Mouse (Mus musculus) heart, embryonic 13.5 days (tissue): Measurements from ENCODE around the gene 1700017B05Rik. TPM values are rescaled to one million over a fixed set of nuclear protein-coding genes. Genes with fewer than 3 reads are reported as not detected.

ENCODE experiments used
- ATAC-seq: fragments of 200-750 bp; cut with Nextera tagmentation; 2 replicates; pipeline ENCODE4 v1.8.0; 2017; ENCODE audit warnings: moderate TSS enrichment; ENCODE audit not compliant: insufficient number of reproducible peaks, low FRiP score, low TSS enrichment; ENCODE audit errors: extremely low read depth
- H3K27ac ChIP-seq: fragments of 300-500 bp; sonication (generic); replicated peaks from 2 replicates; pipeline ENCODE4 v1.5.1; 2015; ENCODE audit warnings: moderate library complexity, mild to moderate bottlenecking, inconsistent platforms
- H3K27me3 ChIP-seq: fragments of 300-500 bp; sonication (generic); replicated peaks from 2 replicates; pipeline ENCODE4 v1.6.1; 2015; ENCODE audit warnings: mild to moderate bottlenecking, inconsistent platforms
- H3K36me3 ChIP-seq: fragments of 300-500 bp; sonication (generic); 2 replicates; pipeline ENCODE4 v1.6.1; 2015; ENCODE audit warnings: mild to moderate bottlenecking, inconsistent platforms
- H3K4me1 ChIP-seq: fragments of 300-500 bp; sonication (generic); 2 replicates; pipeline ENCODE4 v1.6.1; 2015; ENCODE audit warnings: inconsistent platforms
- H3K4me2 ChIP-seq: fragments of 300-500 bp; sonication (generic); 2 replicates; pipeline ENCODE4 v1.6.1; 2015; ENCODE audit warnings: inconsistent platforms, mild to moderate bottlenecking, moderate library complexity
- H3K4me3 ChIP-seq: fragments of 300-500 bp; sonication (generic); 2 replicates; pipeline ENCODE4 v1.5.1; 2015; ENCODE audit warnings: moderate library complexity, mild to moderate bottlenecking, inconsistent platforms
- H3K9ac ChIP-seq: fragments of 300-500 bp; sonication (generic); 2 replicates; pipeline ENCODE4 v1.6.1; 2015; ENCODE audit warnings: inconsistent platforms, mild to moderate bottlenecking, moderate library complexity
- H3K9me3 ChIP-seq: fragments of 300-500 bp; sonication (generic); 2 replicates; pipeline ENCODE4 v1.6.1; 2016; ENCODE audit warnings: inconsistent platforms
- WGBS: fragments of 180-500 bp; shearing (Covaris S2); methylation state at CpG from one replicate; pipeline ENCODE4 v1.1.7; 2015; ENCODE audit warnings: mixed read lengths; 5-methylcytosine and 5-hydroxymethylcytosine counted together
- polyA plus RNA-seq: library from polyadenylated mRNA; unstranded; fragments of >200 nt; fragmentation: Nextera tagmentation; extraction: Ambion mirVana; gene quantifications from 2 replicates; pipeline ENCODE4 v1.2.1, GENCODE M21; 2015

Gene 1700017B05Rik
- polyA plus RNA-seq, 1 experiment from 2014 or later: 16.9 TPM

DNA sequence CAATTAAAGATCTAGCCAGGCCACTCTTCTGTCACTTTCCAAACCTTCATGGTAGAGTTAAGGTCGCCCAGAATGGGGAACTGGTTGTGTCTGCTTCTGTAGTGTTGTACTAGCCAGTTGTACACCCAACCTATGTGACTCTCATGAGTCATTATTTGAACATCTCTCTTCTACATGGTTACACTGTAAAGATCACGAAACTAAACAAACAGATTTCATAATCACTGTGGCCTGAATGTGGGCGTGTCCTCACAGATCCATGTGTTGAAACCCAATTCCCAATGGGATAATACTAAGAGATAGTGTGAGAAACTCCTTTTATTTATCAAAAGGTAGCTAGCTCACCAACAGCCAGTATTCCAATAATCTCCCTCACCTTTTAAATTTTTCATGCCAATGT lies 33.3 kb upstream of the 1700017B05Rik start:
- H3K4me2 ChIP-seq: no peak overlapping the region
- H3K4me1 ChIP-seq: no peaks in the 10 kb centered on the region
- H3K9me3 ChIP-seq: peaks cover 4% of the 10 kb centered on the region; the same call in 1 of the 2 replicates
- no peak for ATAC-seq
- no peak overlapping the region for H3K27ac ChIP-seq
- H3K9ac ChIP-seq: no peak overlapping the region
- no peak overlapping the region for H3K4me3 ChIP-seq
- no peaks in the 10 kb centered on the region for H3K27me3 ChIP-seq
- 62% methylated on average over 3 of the region's 3 CpGs for WGBS
- no peaks in the 10 kb centered on the region for H3K36me3 ChIP-seq

GRCm38 (mm10) chr9:57294905-57295304 lies 32.5 kb upstream of the 1700017B05Rik start:
- WGBS: 65% methylated on average over 3 of the region's 3 CpGs
- Histone ChIP-seq H3K9me3 (peaks cover 4% of the 10 kb centered on the region; the same call in 1 of the 2 replicates), H3K4me1 (no peaks in the 10 kb centered on the region), H3K4me3 (no peak overlapping the region), H3K36me3 (no peaks in the 10 kb centered on the region), H3K27me3 (no peaks in the 10 kb centered on the region), H3K27ac (no peak overlapping the region), H3K4me2 (no peak overlapping the region), H3K9ac (no peak overlapping the region)
- no peak for ATAC-seq

DNA sequence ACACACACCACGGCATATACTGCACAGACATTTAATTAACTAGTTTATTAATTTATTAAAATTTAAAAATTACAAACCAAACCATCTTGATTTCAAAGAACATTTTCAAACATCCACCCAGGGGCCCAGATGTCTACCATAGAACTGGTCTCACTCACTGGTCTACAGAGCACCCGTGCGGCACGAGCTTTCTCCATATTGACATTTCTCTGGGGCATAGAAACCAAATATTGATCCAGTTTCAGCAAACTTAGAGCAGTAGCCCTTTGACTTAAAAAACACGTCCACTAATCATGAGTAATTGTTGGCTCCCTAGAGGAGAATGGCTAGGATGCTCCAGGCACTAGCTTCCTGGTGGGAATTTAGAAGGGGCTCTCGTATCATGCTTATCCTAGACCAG lies 24.8 kb upstream of the 1700017B05Rik start:
- ATAC-seq: no peak
- H3K27me3 ChIP-seq: no peaks in the 10 kb centered on the region
- H3K9ac ChIP-seq: no peak overlapping the region
- H3K4me1 ChIP-seq: no peaks in the 10 kb centered on the region
- WGBS: 85% methylated on average over 6 of the region's 6 CpGs
- no peaks in the 10 kb centered on the region for H3K9me3 ChIP-seq
- H3K4me3 ChIP-seq: no peak overlapping the region
- H3K4me2 ChIP-seq: no peak overlapping the region
- no peak overlapping the region for H3K27ac ChIP-seq
- H3K36me3 ChIP-seq: no peaks in the 10 kb centered on the region

- Histone ChIP-seq H3K4me2 (no peak overlapping the region), H3K9ac (no peak overlapping the region), H3K36me3 (no peaks in the 10 kb centered on the region), H3K9me3 (no peaks in the 10 kb centered on the region), H3K27ac (no peak overlapping the region), H3K27me3 (no peaks in the 10 kb centered on the region; the same call in 1 of the 2 replicates), H3K4me3 (no peak overlapping the region), H3K4me1 (peaks cover 24% of the 10 kb centered on the region)
- WGBS: 76% methylated on average over 4 of the region's 4 CpGs
- ATAC-seq: no peak
These were observed 20.9 kb upstream of the 1700017B05Rik start for GRCm38 (mm10) chr9:57283311-57283710.

DNA sequence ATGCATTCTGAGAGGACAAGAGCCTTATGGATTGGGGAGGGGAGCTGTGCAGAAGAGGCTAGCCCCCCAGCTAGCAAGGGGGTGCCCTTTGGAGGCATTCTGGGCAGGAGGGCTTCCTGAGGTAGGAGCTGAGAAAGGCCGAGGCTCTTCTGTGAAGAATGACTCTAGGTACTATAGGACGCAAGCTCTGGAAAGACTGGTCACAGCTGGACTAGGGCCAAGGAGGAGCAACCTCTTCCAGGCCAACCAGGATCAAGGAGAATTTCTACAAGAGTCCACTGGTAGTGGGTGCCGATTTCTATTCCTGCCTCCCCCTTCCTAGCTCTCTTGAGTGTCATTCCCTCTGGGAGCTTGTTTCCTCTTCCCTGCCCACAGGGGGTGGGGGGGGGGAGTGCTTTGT lies 20.3 kb upstream of the 1700017B05Rik start:
- no peak overlapping the region for H3K4me3 ChIP-seq
- no peaks in the 10 kb centered on the region for H3K36me3 ChIP-seq
- H3K4me1 ChIP-seq: peaks cover 30% of the 10 kb centered on the region
- WGBS: 52% methylated on average over 3 of the region's 3 CpGs
- no peak overlapping the region for H3K4me2 ChIP-seq
- no peak for ATAC-seq
- H3K9ac ChIP-seq: no peak overlapping the region
- H3K27me3 ChIP-seq: no peaks in the 10 kb centered on the region; the same call in 1 of the 2 replicates
- no peaks in the 10 kb centered on the region for H3K9me3 ChIP-seq
- no peak overlapping the region for H3K27ac ChIP-seq

GRCm38 (mm10) chr9:57281549-57281948 lies 19.1 kb upstream of the 1700017B05Rik start:
- H3K27me3 ChIP-seq: no peaks in the 10 kb centered on the region; the same call in 1 of the 2 replicates
- H3K4me2 ChIP-seq: peak overlapping the region; percentile 65
- H3K9ac ChIP-seq: peak overlapping the region; percentile 53; the same call in 1 of the 2 replicates
- peaks cover 34% of the 10 kb centered on the region for H3K4me1 ChIP-seq
- WGBS: 15% methylated on average over 20 of the region's 20 CpGs
- ATAC-seq: no peak
- H3K9me3 ChIP-seq: no peaks in the 10 kb centered on the region
- H3K36me3 ChIP-seq: no peaks in the 10 kb centered on the region
- no peak overlapping the region for H3K27ac ChIP-seq
- peak overlapping the region; percentile 33 for H3K4me3 ChIP-seq

- Histone ChIP-seq H3K9ac (no peak overlapping the region), H3K4me2 (no peak overlapping the region), H3K4me1 (peaks cover 34% of the 10 kb centered on the region), H3K27ac (no peak overlapping the region; the same call in 1 of the 2 replicates), H3K9me3 (no peaks in the 10 kb centered on the region), H3K36me3 (no peaks in the 10 kb centered on the region), H3K4me3 (no peak overlapping the region), H3K27me3 (peaks cover 7% of the 10 kb centered on the region; the same call in 1 of the 2 replicates)
- 40% methylated on average over 4 of the region's 4 CpGs for WGBS
- no peak for ATAC-seq
These were observed 17.0 kb upstream of the 1700017B05Rik start for GRCm38 (mm10) chr9:57279441-57279840.

DNA sequence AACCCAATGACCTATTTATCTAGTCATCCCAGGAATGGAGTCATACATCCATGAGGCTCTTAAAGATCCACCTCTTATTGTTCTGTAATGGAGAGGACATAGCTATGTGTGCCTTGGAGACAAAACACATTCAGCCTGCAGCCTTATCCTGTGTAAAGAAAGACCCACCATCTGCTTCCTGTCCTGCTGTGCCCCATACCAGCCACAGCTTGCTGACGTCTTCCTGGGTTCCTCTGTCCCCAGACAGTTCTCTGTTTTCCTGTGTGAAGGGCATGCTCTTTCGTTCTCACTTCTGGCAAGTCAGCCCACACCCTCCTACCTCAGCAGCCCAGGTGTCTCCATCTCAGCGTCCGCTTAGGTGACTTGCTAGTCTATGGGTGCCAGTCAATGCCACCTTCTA lies 15.9 kb upstream of the 1700017B05Rik start:
- Histone ChIP-seq H3K9ac (no peak overlapping the region), H3K27ac (no peak overlapping the region), H3K27me3 (peaks cover 7% of the 10 kb centered on the region; the same call in 1 of the 2 replicates), H3K4me1 (peaks cover 36% of the 10 kb centered on the region), H3K4me2 (no peak overlapping the region), H3K9me3 (no peaks in the 10 kb centered on the region), H3K4me3 (no peak overlapping the region), H3K36me3 (no peaks in the 10 kb centered on the region)
- WGBS: 33% methylated on average over 4 of the region's 4 CpGs
- ATAC-seq: no peak

DNA sequence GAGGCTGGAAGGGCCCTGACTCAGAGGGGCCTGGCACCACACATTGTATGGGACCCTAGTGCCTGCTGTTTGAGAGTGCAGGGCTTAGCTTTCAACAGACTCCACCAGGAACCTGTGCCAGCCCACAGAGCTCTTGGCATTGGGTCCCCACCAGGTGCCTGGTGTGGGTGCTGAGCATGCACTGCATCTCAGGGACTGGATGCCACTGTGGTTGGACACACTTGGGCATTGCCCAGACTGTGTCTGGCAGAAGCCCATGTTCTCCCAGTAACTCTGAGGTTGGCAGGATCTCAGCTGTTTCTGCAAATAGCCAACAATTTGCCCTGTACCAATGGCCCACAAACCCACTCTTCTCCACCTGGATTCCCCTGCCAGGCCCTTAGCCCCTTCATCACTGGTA lies 13.9 kb upstream of the 1700017B05Rik start:
- Histone ChIP-seq H3K4me1 (peaks cover 33% of the 10 kb centered on the region), H3K9ac (no peak overlapping the region), H3K27me3 (peaks cover 7% of the 10 kb centered on the region; the same call in 1 of the 2 replicates), H3K4me3 (no peak overlapping the region), H3K4me2 (no peak overlapping the region), H3K36me3 (no peaks in the 10 kb centered on the region), H3K9me3 (no peaks in the 10 kb centered on the region), H3K27ac (no peak overlapping the region)
- ATAC-seq: no peak

- 41% methylated on average over 6 of the region's 6 CpGs for WGBS
- H3K4me1 ChIP-seq: peaks cover 28% of the 10 kb centered on the region
- H3K9me3 ChIP-seq: no peaks in the 10 kb centered on the region
- no peak overlapping the region for H3K4me2 ChIP-seq
- no peak for ATAC-seq
- 0 out of 2 replicates have a peak, but pooled peaks cover 17% of the 10 kb centered on the region for H3K27me3 ChIP-seq
- H3K4me3 ChIP-seq: no peak overlapping the region
- no peak overlapping the region for H3K9ac ChIP-seq
- no peaks in the 10 kb centered on the region for H3K36me3 ChIP-seq
- H3K27ac ChIP-seq: no peak overlapping the region
These were observed 11.5 kb upstream of the 1700017B05Rik start for GRCm38 (mm10) chr9:57273805-57274494.

GRCm38 (mm10) chr9:57272902-57273804 lies 10.7 kb upstream of the 1700017B05Rik start:
- Histone ChIP-seq H3K27ac (no peak overlapping the region), H3K27me3 (0 out of 2 replicates have a peak, but pooled peaks cover 19% of the 10 kb centered on the region), H3K9me3 (no peaks in the 10 kb centered on the region), H3K4me3 (no peak overlapping the region), H3K4me1 (peaks cover 28% of the 10 kb centered on the region), H3K4me2 (no peak overlapping the region), H3K36me3 (no peaks in the 10 kb centered on the region), H3K9ac (no peak overlapping the region)
- 32% methylated on average over 8 of the region's 8 CpGs for WGBS
- ATAC-seq: no peak
